Mouse (Mus musculus): Measurements from ENCODE around the gene BC051142.

DNA sequence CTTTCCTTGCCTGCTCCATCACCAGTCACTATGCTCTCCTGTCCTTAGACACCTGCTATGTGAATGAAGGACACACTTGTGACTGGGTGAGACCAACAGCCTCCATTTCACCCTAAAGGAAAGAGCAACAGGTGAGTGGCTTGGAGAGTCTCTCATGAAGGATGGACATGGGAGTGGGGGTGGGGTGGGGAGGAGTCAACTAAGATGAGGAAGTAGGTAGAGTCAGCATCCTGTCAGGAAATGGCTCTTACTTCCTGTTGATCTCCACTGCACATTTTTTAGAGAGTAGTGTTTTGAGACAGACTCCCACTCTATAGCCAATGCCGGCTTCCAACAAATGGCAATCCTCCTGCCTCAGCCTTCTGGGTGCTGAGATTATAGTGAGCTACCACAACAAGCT, 43.7 kb upstream of the BC051142 start:
- TF ChIP-seq CTCF (IDR thresholded peaks at IDR 0.05; ENCODE audit: low read depth) (no peak), EP300 (IDR thresholded peaks at IDR 0.05; ENCODE audit: low read depth) (no peak)
